Mouse (Mus musculus): ENCODE data around the gene Ptpn11.

Gene Ptpn11

DNA sequence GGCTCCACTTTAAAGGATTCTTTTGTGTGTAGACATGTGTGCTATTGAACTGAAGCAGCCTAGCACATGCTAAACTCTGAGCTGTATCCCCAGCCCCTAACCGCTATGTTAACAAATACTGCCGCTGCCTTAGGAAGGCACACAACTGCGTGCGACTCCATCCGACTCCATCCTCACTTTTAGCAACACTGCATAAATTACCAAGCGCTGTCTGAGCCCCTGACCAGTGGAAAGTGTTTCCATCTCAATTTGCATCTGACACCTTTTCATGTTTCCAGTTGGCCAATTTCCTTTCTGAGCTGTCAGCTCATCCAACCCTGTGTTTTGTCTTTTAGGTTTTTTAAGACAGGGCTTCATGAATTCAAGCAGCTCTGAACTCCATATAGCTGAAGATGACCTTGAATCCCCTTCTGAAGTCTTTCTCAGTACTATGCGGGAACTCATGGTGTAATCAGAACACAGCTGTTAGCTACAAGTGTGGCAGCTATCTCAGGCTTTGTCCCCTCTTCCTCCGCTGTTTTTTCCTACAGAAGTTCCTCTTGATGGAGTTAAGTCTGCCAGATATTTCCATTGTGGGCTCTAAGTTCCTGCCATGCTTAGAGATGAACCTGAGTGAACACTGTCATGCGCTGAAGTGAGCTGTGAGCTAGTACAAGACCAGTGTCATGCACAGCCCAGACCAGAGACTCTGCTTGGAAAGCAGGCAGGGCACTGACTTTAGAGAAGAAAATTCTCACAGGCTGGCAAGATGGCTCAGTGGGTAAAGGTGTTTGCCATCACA lies 11.9 kb downstream of the Ptpn11 start:
- no peak for DNase-seq

- no peak for DNase-seq
These were observed 18.4 kb downstream of the Ptpn11 start for GRCm38 (mm10) chr5:121172835-121173234.

DNA sequence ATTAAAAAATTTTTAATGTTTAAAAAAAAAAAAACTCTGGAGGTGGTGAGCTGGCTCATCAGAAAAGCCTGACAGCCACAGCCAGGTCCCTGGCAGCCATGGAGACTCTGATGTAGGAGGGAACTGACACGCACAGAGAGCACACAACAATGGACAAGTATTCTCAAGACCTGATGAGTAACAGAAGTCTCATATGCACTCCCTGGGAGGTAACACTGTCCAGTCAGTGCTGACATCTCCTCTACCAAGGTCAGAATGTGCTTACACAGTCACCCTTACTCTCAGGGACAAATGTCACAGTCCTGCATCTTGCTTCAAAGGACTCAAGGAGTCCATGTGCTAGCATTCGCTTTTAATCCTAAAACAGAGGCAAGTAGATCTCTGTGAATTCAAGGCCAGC lies 21.6 kb downstream of the Ptpn11 start:
- no peak for DNase-seq

DNA sequence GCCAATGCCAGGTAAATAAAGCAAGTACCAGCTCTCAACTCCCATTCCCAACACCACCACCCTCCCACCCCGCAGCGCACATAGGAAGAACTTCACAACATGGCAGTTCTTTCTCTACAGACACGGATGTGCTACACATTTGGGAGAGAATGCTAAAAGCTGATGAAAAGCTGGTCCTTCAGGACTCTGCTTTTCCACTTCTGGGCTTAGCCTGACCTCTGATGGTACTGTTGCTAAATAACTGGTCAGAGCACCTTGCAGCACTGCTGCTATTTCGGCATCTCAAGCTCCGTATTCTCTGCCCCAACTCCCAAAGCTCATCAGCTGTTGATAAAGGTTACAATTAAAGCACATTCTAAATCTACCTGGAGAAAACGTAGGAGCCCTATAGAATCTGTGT lies 24.3 kb downstream of the Ptpn11 start:
- DNase-seq, result no peak

- no peak for DNase-seq
These were observed 28.3 kb downstream of the Ptpn11 start for GRCm38 (mm10) chr5:121162923-121163322.

DNA sequence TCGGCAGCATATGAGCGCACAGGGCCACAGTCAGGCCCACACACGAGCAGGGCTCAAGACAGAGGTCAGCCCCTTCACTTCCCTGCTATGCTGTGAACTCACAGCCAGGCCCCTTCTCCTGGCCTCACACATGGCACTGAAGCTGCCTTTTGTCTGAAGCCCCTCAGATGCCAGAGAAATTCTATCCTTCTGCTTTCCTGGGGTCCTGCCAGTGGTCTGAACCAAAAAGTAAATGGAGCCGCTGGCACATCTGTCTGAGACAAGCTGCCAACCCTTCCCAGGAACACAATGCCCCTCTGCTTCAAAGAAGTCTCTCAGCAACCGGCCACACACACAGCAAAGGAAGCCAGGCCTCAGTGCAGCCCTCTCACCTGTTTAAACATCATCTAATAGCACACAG lies 28.9 kb downstream of the Ptpn11 start:
- DNase-seq, result no peak

- DNase-seq, result no peak
These were observed 32.2 kb downstream of the Ptpn11 start for GRCm38 (mm10) chr5:121158966-121159365.

DNA sequence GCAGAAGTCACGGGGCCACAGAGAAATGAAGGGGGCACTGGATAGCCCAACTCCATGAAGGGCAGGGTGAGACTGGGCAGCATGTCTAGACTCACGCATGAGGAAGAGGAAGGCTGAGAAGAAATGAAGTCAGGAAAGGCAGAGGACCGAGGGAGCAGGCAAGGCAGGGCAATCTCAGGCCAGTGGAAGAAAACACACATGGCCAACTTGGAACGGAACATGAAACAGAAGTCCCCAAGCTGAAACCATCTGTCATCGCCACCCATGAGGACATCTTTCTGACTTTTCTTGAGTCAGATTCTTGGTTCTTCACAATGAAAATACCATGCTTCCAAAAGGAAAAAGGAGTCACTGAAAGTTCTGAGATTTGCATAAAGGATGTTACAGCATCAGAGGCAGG lies 33.7 kb downstream of the Ptpn11 start:
- no peak for DNase-seq

DNA sequence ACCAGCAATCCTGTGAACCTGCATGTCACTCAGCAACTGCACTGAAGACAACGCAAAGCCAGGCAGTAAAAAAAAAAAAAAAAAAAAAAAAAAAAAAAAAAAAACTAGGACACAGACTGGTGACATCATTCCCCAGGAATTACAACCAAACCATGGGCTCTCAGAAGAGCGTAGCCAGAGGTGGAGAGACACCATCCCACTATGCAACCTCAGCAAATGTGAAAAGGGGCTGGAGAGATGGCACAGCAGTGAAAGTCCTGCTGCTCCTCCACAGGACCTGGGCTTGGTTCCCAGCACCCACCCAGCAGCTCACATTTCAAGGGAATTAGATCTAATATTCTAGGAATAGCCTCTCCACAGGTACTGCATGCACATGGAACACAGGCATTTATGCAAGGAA lies 34.2 kb downstream of the Ptpn11 start:
- DNase-seq, result no peak

GRCm38 (mm10) chr5:121156121-121156520 lies 35.1 kb downstream of the Ptpn11 start:
- no peak for DNase-seq

- peak; percentile 52 for DNase-seq
These were observed 40.5 kb downstream of the Ptpn11 start for GRCm38 (mm10) chr5:121150684-121151083.

DNA sequence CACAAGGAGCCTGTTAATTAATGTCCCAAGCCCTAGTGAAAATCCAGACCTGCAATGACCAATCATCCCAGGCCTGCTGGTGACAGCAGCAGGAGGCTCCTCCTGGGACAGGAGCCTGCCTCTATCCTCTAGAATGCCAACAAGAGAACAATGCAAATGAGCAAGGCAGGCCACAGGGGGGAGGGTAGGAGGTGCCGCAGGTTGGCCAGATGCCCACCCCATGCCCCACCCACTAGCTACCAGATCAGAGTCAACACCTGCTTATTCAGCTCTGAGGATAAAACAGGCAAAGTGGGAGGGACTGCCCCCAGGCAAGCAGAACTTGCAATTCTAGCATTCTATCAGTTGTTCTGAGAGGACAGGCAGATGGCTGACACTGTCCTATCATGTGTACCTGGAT lies 42.0 kb downstream of the Ptpn11 start:
- DNase-seq, result no peak

GRCm38 (mm10) chr5:121146275-121146674 lies 44.9 kb downstream of the Ptpn11 start:
- DNase-seq, result no peak

DNA sequence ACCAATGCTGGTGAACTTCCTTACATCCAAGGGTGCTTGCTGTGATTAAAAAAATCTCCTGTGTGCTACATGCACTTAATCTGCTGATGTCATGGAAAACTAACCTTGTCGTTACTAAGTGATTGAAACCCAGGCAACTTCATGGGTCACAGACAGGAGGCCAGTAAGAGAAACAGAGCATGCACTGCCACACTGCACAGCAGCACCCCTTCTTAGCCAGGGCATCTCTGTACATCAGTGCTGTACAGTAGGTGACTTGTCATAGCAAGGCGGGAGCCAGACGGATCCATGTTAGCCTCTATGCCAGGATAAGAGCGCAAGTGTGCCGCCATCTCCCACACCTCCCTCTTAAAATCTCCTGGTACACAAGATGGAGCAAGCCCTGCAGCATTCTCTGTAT lies 45.6 kb downstream of the Ptpn11 start:
- peak; percentile 25 for DNase-seq

GRCm38 (mm10) chr5:121144441-121145238 lies 46.6 kb downstream of the Ptpn11 start:
- no peak for DNase-seq

GRCm38 (mm10) chr5:121142431-121143119 lies 48.6 kb downstream of the Ptpn11 start:
- no peak for DNase-seq

- DNase-seq, result no peak
These were observed 50.9 kb downstream of the Ptpn11 start for GRCm38 (mm10) chr5:121140276-121140675.

DNA sequence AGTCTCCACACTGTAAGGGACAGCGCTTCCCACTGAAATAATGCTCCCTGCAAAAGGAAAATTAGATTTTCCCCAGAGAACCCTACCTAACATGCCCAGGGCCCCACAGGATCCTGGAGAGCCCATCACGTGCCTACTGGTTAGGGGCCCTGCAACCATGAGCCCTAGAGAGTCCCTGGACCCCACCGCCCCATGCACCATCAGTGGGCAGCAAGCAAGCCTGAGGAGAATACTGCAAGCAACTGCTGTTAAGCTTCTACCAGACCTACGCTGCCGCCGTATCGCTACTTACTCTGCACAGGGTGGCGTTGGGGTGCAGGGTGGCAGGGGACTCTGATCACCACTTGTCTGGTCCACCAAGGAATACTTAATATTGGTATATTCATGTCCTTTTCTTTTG lies 54.1 kb downstream of the Ptpn11 start:
- DNase-seq, result no peak

DNA sequence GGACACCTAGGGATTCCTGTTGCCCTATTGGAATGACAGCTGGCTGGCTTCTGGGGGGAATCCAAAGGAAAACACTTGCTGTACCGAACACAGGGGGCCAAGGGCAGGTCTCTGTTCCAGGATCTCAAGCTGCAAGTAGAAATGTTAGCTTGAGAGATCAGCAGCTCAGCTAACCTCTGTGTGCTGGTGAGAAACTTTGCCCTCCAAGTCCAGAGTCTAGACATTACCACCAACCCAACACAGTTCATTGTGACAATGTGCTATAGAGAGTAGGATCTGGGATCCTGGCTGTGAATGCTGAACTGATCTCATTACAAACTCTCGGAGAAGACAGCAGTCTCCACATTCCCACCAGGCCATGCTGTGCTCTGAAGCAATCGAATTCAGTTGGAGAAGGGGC lies 59.4 kb downstream of the Ptpn11 start:
- DNase-seq, result no peak

- no peak for DNase-seq
These were observed 61.9 kb downstream of the Ptpn11 start for GRCm38 (mm10) chr5:121129254-121129653.

- DNase-seq, result no peak
These were observed 65.1 kb downstream of the Ptpn11 start for GRCm38 (mm10) chr5:121126051-121126450.

DNA sequence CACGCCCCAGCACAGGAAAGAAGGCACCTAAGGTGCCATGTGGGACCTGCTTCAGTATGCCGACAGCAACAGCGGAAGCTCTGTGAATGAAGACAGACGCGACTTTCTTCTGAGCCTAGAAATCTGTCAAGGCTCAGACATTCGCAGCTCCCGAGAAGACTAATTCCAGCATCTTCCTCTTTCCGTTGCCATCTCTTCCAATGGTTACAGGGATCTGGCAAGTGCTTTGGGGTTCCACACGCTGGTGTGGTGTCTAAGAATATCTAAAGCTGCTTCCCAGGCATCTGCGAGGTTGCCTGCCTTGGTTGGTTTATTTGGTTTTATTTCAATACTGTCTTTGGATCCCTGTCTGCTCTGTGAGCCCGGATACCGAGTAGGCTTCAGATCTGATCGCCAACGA lies 65.6 kb downstream of the Ptpn11 start:
- DNase-seq, result peak; percentile 38

All from right cerebral cortex, adult 18-20 months (tissue).